Mouse (Mus musculus) embryonic stem cell, embryonic (primary cell): ENCODE results near the gene Zfp747.

Experiments
- CTCF ChIA-PET, 4 experiments: fragments of 300-600 bp in 2 of 4; fragments of 350-600 bp in 2 of 4; sonication (Branson Sonifier 250); formaldehyde crosslinking; loops; one replicate each; lab custom pipeline; 2022; ENCODE audit warnings: inconsistent platforms in 2 of 4; lab: Charles Lee
- POLR2A ChIA-PET, 4 experiments: fragments of 300-600 bp in 2 of 4; fragments of 350-600 bp in 2 of 4; sonication (Branson Sonifier 250); formaldehyde crosslinking; loops; one replicate each; lab custom pipeline; 2022; ENCODE audit warnings: antibody characterized with exemption in 4 of 4, inconsistent platforms in 1 of 4; lab: Charles Lee

The Zfp747 gene

GRCm38 (mm10) chr7:127375271-127376245, at the start of gene Zfp747:
TSS of gene Zfp747 (minus strand) at chr7:127376050.
- POLR2A ChIA-PET, result interaction anchor here in 3 of 4 experiments (0.6 to 2.1 kb wide), 23 partner anchors 10 to 456 kb away, joined by 3 to 27 read pairs (median 3); partner anchors contain the start of genes 9130019O22Rik (in 1 of the 3), E430018J23Rik (in 1 of the 3) and Zfp768 (in 1 of the 3)
- CTCF ChIA-PET, result interaction anchor here in 3 of 4 experiments (0.6 to 0.8 kb wide), 4 partner anchors 12 to 349 kb away, joined by 4 to 7 read pairs (median 4); partner anchors contain the start of gene 9130019O22Rik (in 1 of the 3)

- CTCF ChIA-PET, result no interaction called here
- POLR2A ChIA-PET, result no interaction called here
Measured at GRCm38 (mm10) chr7:127425291-127425690, 49.4 kb upstream of the Zfp747 start.

GRCm38 (mm10) chr7:127422247-127422646, 46.4 kb upstream of the Zfp747 start:
- CTCF ChIA-PET, result interaction anchor here in 2 of 4 experiments (0.5 to 0.6 kb wide), 2 partner anchors 14 to 366 kb away, joined by 3 to 6 read pairs; no protein-coding TSS in a partner anchor

GRCm38 (mm10) chr7:127421388-127422191, 45.7 kb upstream of the Zfp747 start, which contains the start of gene Zfp688:
TSS of gene Zfp688 (minus strand) at chr7:127422068.
- CTCF ChIA-PET, result interaction anchor here in 3 of 4 experiments (0.5 to 0.6 kb wide), 4 partner anchors 15 to 365 kb away, joined by 3 to 6 read pairs (median 4); no protein-coding TSS in a partner anchor

More at GRCm38 (mm10) chr7:127422247-127422646, 46.4 kb upstream of the Zfp747 start:
- POLR2A ChIA-PET, result interaction anchor here in 3 of 4 experiments (0.6 to 3.3 kb wide), 8 partner anchors 26 to 269 kb away, joined by 3 to 12 read pairs (median 3); partner anchors contain the start of genes Zfp689 (in 2 of the 3) and Zfp768 (in 1 of the 3)

GRCm38 (mm10) chr7:127411418-127411817, 35.6 kb upstream of the Zfp747 start:
- CTCF ChIA-PET, result no interaction called here
- POLR2A ChIA-PET, result no interaction called here

More at GRCm38 (mm10) chr7:127421388-127422191, 45.7 kb upstream of the Zfp747 start, which contains the start of gene Zfp688:
- POLR2A ChIA-PET, result interaction anchor here in 3 of 4 experiments (0.6 to 3.3 kb wide), 14 partner anchors 23 to 520 kb away, joined by 3 to 12 read pairs (median 4); partner anchors contain the start of genes Zfp689 (in 2 of the 3), Prr14 (in 1 of the 3) and Zfp768 (in 1 of the 3)

GRCm38 (mm10) chr7:127406002-127406987, 30.4 kb upstream of the Zfp747 start, which contains the start of gene Zfp764:
TSS of gene Zfp764 (minus strand) at chr7:127406822.
- POLR2A ChIA-PET, result interaction anchor here in 3 of 4 experiments (0.6 to 2.0 kb wide), 8 partner anchors 9 to 529 kb away, joined by 3 to 5 read pairs (median 4); partner anchors contain the start of gene Zfp689 (in 1 of the 3)
- CTCF ChIA-PET, result interaction anchor here in 1 of 4 experiments (0.7 to 1.3 kb wide), 2 partner anchors 60 to 65 kb away, joined by 3 to 5 read pairs; no protein-coding TSS in a partner anchor

- CTCF ChIA-PET, result interaction anchor here in 1 of 4 experiments (1.5 kb wide), 1 partner anchor 41 kb away, joined by 3 read pairs; no protein-coding TSS in a partner anchor
- POLR2A ChIA-PET, result interaction anchor here in 2 of 4 experiments (0.6 to 1.4 kb wide), 4 partner anchors 10 to 31 kb away, joined by 3 to 6 read pairs (median 4); no protein-coding TSS in a partner anchor
Measured at GRCm38 (mm10) chr7:127404101-127404500, 28.3 kb upstream of the Zfp747 start.

- ChIA-PET POLR2A (interaction anchor here in 1 of 4 experiments (0.6 to 1.0 kb wide), 2 partner anchors 9 to 21 kb away, joined by 3 to 5 read pairs; no protein-coding TSS in a partner anchor), CTCF (interaction anchor here in 3 of 4 experiments (0.6 to 1.5 kb wide), 7 partner anchors 9 to 315 kb away, joined by 3 to 10 read pairs (median 3); no protein-coding TSS in a partner anchor)
Measured at GRCm38 (mm10) chr7:127402980-127403379, 27.1 kb upstream of the Zfp747 start.

- ChIA-PET CTCF (no interaction called here), POLR2A (no interaction called here)
Measured at GRCm38 (mm10) chr7:127400355-127400754, 24.5 kb upstream of the Zfp747 start.

- ChIA-PET CTCF (interaction anchor here in 1 of 4 experiments (0.9 kb wide), 1 partner anchor 9 kb away, joined by 3 read pairs; no protein-coding TSS in a partner anchor), POLR2A (interaction anchor here (0.6 to 1.6 kb wide), 24 partner anchors 10 to 576 kb away, joined by 3 to 7 read pairs (median 4); partner anchors contain the start of genes Ino80e (in 1 of the 4) and Zfp768 (in 1 of the 4))
Measured at GRCm38 (mm10) chr7:127393944-127394333, 18.1 kb upstream of the Zfp747 start.

GRCm38 (mm10) chr7:127393157-127393943, 17.5 kb upstream of the Zfp747 start, which contains the start of gene E430018J23Rik:
TSS of gene E430018J23Rik (minus strand) at chr7:127393629.
- CTCF ChIA-PET, result interaction anchor here in 1 of 4 experiments (0.9 kb wide), 1 partner anchor 10 kb away, joined by 3 read pairs; no protein-coding TSS in a partner anchor
- POLR2A ChIA-PET, result interaction anchor here in 3 of 4 experiments (0.6 to 1.6 kb wide), 22 partner anchors 10 to 211 kb away, joined by 3 to 7 read pairs (median 3); partner anchors contain the start of gene Zfp768 (in 1 of the 3)

GRCm38 (mm10) chr7:127392251-127392824, 16.5 kb upstream of the Zfp747 start:
- ChIA-PET CTCF (no interaction called here), POLR2A (interaction anchor here in 3 of 4 experiments (0.6 to 1.6 kb wide), 6 partner anchors 11 to 347 kb away, joined by 3 to 7 read pairs (median 3); partner anchors contain the start of gene Srcap (in 1 of the 3))

- ChIA-PET CTCF (no interaction called here), POLR2A (interaction anchor here in 1 of 4 experiments (0.6 to 1.6 kb wide), 3 partner anchors 10 to 122 kb away, joined by 3 to 7 read pairs (median 4); partner anchors contain the start of gene Srcap)
Measured at GRCm38 (mm10) chr7:127391538-127391937, 15.7 kb upstream of the Zfp747 start.

- POLR2A ChIA-PET, result interaction anchor here in 2 of 4 experiments (0.6 to 0.7 kb wide), 4 partner anchors 14 to 319 kb away, joined by 3 read pairs; partner anchors contain the start of gene Zfp747 (in 1 of the 2)
Measured at GRCm38 (mm10) chr7:127390306-127390705, 14.5 kb upstream of the Zfp747 start.

More at GRCm38 (mm10) chr7:127390306-127390705, 14.5 kb upstream of the Zfp747 start:
- CTCF ChIA-PET, result interaction anchor here in 1 of 4 experiments (0.8 kb wide), 1 partner anchor 65 kb away, joined by 3 read pairs; no protein-coding TSS in a partner anchor
